Mouse (Mus musculus): Measurements from ENCODE around the gene Cyb561d2.

- no peak for TF ChIP-seq GATA1 (IDR thresholded peaks at IDR 0.05; ENCODE audit: low read length)
- TF ChIP-seq TAL1 (IDR thresholded peaks at IDR 0.05; ENCODE audit: low read length): no peak
Observed at GRCm38 (mm10) chr9:107590773-107591060, 48.7 kb upstream of the Cyb561d2 start.

Data from erythroblast, embryonic 14.5 days (primary cell).